Mouse (Mus musculus) MEL (cell line): Measurements from ENCODE around the gene Fcgr1. TPM values are rescaled to one million over a fixed set of nuclear protein-coding genes. Genes with fewer than 3 reads are reported as not detected.
"Not testable (repeated sequence)": the region's sequence is repeated elsewhere in the genome, so short reads cannot be mapped to it uniquely, and the experiment has no call there.

ENCODE experiments used
- DNase-seq: peaks from one replicate; pipeline ENCODE4 v3.0.0; 2011; ENCODE audit warnings: low read depth, low spot score
- H3K27ac ChIP-seq: 2 replicates; pipeline ENCODE4 v1.5.1; 2012; ENCODE audit warnings: low read depth, mild to moderate bottlenecking, control low read depth, low read length, moderate library complexity; ENCODE audit not compliant: control insufficient read depth
- H3K27me3 ChIP-seq, 2 experiments: fragments of 150-350 bp in 1 of 2; sonication (generic) in 1 of 2; 2 replicates each; pipeline ENCODE4 v1.6.1; 2012; ENCODE audit warnings: low read length in 2 of 2, mild to moderate bottlenecking in 2 of 2, improper control_type of control experiment in 1 of 2, moderate library complexity in 1 of 2; ENCODE audit not compliant: insufficient read depth in 2 of 2, control insufficient read depth in 1 of 2
- H3K36me3 ChIP-seq, 2 experiments: 2 replicates each; pipeline ENCODE4 v1.6.1; 2012 to 2014; ENCODE audit warnings: low read length in 2 of 2, improper control_type of control experiment in 1 of 2, inconsistent platforms in 1 of 2, mild to moderate bottlenecking in 1 of 2; ENCODE audit not compliant: insufficient read depth in 2 of 2, control insufficient read depth in 1 of 2
- H3K4me1 ChIP-seq, 2 experiments: fragments of 150-350 bp in 1 of 2; sonication (generic) in 1 of 2; 2 replicates each; pipeline ENCODE4 v1.6.1; 2012; ENCODE audit warnings: low read length in 2 of 2, improper control_type of control experiment in 1 of 2, mild to moderate bottlenecking in 1 of 2; ENCODE audit not compliant: insufficient read depth in 2 of 2, control insufficient read depth in 1 of 2
- H3K4me3 ChIP-seq, 2 experiments: fragments of 150-350 bp in 1 of 2; sonication (generic) in 1 of 2; 2 replicates each; pipeline ENCODE4 v1.5.1; 2012; ENCODE audit warnings: low read depth in 2 of 2, low read length in 2 of 2, mild to moderate bottlenecking in 2 of 2, moderate library complexity in 2 of 2, control low read depth in 1 of 2, improper control_type of control experiment in 1 of 2; ENCODE audit not compliant: control insufficient read depth in 1 of 2, insufficient read depth in 1 of 2
- H3K79me2 ChIP-seq: 2 replicates; pipeline ENCODE4 v1.6.1; 2012; ENCODE audit warnings: mild to moderate bottlenecking, low read length, moderate library complexity; ENCODE audit not compliant: control insufficient read depth, poor library complexity, insufficient read depth
- H3K9ac ChIP-seq: 2 replicates; pipeline ENCODE4 v1.6.1; 2012; ENCODE audit warnings: low read depth, mild to moderate bottlenecking, control low read depth, low read length, moderate library complexity; ENCODE audit not compliant: control insufficient read depth, poor library complexity, severe bottlenecking
- H3K9me3 ChIP-seq: fragments of 150-350 bp; sonication (generic); replicated peaks from 2 replicates; pipeline ENCODE4 v1.6.1; 2012; ENCODE audit warnings: mild to moderate bottlenecking, low read length, improper control_type of control experiment, moderate library complexity; ENCODE audit not compliant: insufficient read depth
- BHLHE40 ChIP-seq: IDR thresholded peaks from 2 replicates; pipeline ENCODE4 v1.6.1; 2012; ENCODE audit warnings: low read depth, mild to moderate bottlenecking, inconsistent platforms, low read length, improper control_type of control experiment, borderline replicate concordance
- CHD1 ChIP-seq: IDR thresholded peaks from 2 replicates; pipeline ENCODE4 v1.6.1; 2012; ENCODE audit warnings: low read depth, mild to moderate bottlenecking, inconsistent platforms, low read length, improper control_type of control experiment
- CHD2 ChIP-seq: IDR thresholded peaks from 2 replicates; pipeline ENCODE4 v1.6.1; 2011; ENCODE audit warnings: low read length, improper control_type of control experiment
- CTCF ChIP-seq, 3 experiments: IDR thresholded peaks in 2 of 3; conservative IDR thresholded peaks in 1 of 3; 2 replicates each; pipeline ENCODE4 v1.5.1; 2011 to 2012; ENCODE audit warnings: low read length in 3 of 3, low read depth in 2 of 3, mild to moderate bottlenecking in 2 of 3, improper control_type of control experiment in 1 of 3, inconsistent platforms in 1 of 3, mixed read lengths in 1 of 3, moderate library complexity in 1 of 3; ENCODE audit not compliant: control insufficient read depth in 1 of 3, insufficient read depth in 1 of 3, poor library complexity in 1 of 3, severe bottlenecking in 1 of 3
- E2F4 ChIP-seq: IDR thresholded peaks from 2 replicates; pipeline ENCODE4 v1.6.1; 2011; ENCODE audit warnings: low read depth, low read length, improper control_type of control experiment, borderline replicate concordance
- EP300 ChIP-seq, 2 experiments: IDR thresholded peaks; 2 replicates each; pipeline ENCODE4 v1.6.1; 2011; ENCODE audit warnings: improper control_type of control experiment in 2 of 2, low read length in 2 of 2, low read depth in 1 of 2, mild to moderate bottlenecking in 1 of 2
- ETS1 ChIP-seq: IDR thresholded peaks from 2 replicates; pipeline ENCODE4 v1.6.1; 2012; ENCODE audit warnings: low read depth, mild to moderate bottlenecking, inconsistent platforms, low read length, improper control_type of control experiment, moderate library complexity
- GATA1 ChIP-seq: IDR thresholded peaks from 2 replicates; pipeline ENCODE4 v1.6.1; 2011; ENCODE audit warnings: low read depth, low read length, improper control_type of control experiment
- JUND ChIP-seq: IDR thresholded peaks from 2 replicates; pipeline ENCODE4 v1.6.1; 2011; ENCODE audit warnings: low read depth, mild to moderate bottlenecking, improper control_type of control experiment, low read length
- MYB ChIP-seq: IDR thresholded peaks from 2 replicates; pipeline ENCODE4 v1.6.1; 2011; ENCODE audit warnings: mild to moderate bottlenecking, low read depth, low read length, improper control_type of control experiment
- NELFE ChIP-seq: IDR thresholded peaks from 2 replicates; pipeline ENCODE4 v1.6.1; 2011; ENCODE audit warnings: low read depth, low read length, improper control_type of control experiment
- NRF1 ChIP-seq: IDR thresholded peaks from 2 replicates; pipeline ENCODE4 v1.6.1; 2014; ENCODE audit warnings: low read depth, mild to moderate bottlenecking, inconsistent platforms, low read length, improper control_type of control experiment, moderate library complexity; ENCODE audit not compliant: poor library complexity, insufficient read depth, severe bottlenecking
- POLR2A ChIP-seq, 2 experiments: IDR thresholded peaks; 2 replicates each; pipeline ENCODE4 v1.6.1; 2011 to 2012; ENCODE audit warnings: low read length in 2 of 2, mild to moderate bottlenecking in 2 of 2, control low read depth in 1 of 2, improper control_type of control experiment in 1 of 2, low read depth in 1 of 2, moderate library complexity in 1 of 2; ENCODE audit not compliant: control insufficient read depth in 1 of 2, insufficient read depth in 1 of 2, poor library complexity in 1 of 2
- POLR2AphosphoS5 ChIP-seq: IDR thresholded peaks from 2 replicates; pipeline ENCODE4 v1.6.1; 2012; ENCODE audit warnings: low read depth, borderline replicate concordance, mild to moderate bottlenecking, inconsistent platforms, low read length, moderate library complexity, mixed read lengths
- SIN3A ChIP-seq: IDR thresholded peaks from 2 replicates; pipeline ENCODE4 v1.6.1; 2012; ENCODE audit warnings: low read length, improper control_type of control experiment, inconsistent platforms
- TBP ChIP-seq: IDR thresholded peaks from 2 replicates; pipeline ENCODE4 v1.8.0; 2011; ENCODE audit warnings: low read depth, low read length, improper control_type of control experiment
- ZKSCAN1 ChIP-seq: IDR thresholded peaks from 2 replicates; pipeline ENCODE4 v1.6.1; 2012; ENCODE audit warnings: low read depth, mild to moderate bottlenecking, inconsistent platforms, low read length, improper control_type of control experiment, moderate library complexity
- polyA plus RNA-seq, 2 experiments: library from polyadenylated mRNA; stranded (reverse) in 1 of 2; unstranded in 1 of 2; fragments of >175 nt in 1 of 2; fragments of >200 nt in 1 of 2; gene quantifications; 2 replicates each; pipeline versions ENCODE4 v1.2.1 to v1.2.4; 2012; ENCODE audit warnings: low replicate concordance in 2 of 2, low read depth in 1 of 2; ENCODE audit not compliant: insufficient read length in 2 of 2, insufficient read depth in 1 of 2, missing spikeins in 1 of 2
- total RNA-seq: library from RNA; depleted of rRNA; stranded (reverse); fragments of 300-350 nt; gene quantifications from 2 replicates; pipeline ENCODE4 v1.2.3, GENCODE M21; 2012

The Fcgr1 gene
- total and polyA plus RNA-seq, 3 experiments: 2.8 to 4.7 TPM; not detected in 1

- not testable (repeated sequence) for H3K9me3 ChIP-seq
- peaks cover 0 to 15% of the 10 kb centered on the region in 2 experiments; a peak in 2 of 4 replicates for H3K36me3 ChIP-seq
- TF ChIP-seq POLR2A (IDR thresholded peaks at IDR 0.05; ENCODE audit: control insufficient read depth in 1 of 2, insufficient read depth in 1 of 2, low read depth in 1 of 2, low read length in 2 of 2, poor library complexity in 1 of 2) (peak in 1 of 2 experiments; percentile 89; a peak in 2 of 4 replicates), POLR2AphosphoS5 (peak; percentile 99; the same call in 1 of the 2 replicates)
- TF ChIP-seq, all 39 proteins: peak for 2; not testable (repeated sequence) for 37
- Histone ChIP-seq H3K9ac (peak overlapping the region; percentile 73), H3K27ac (peak overlapping the region; percentile 70), H3K4me3 (peak overlapping the region; percentile 60 to 67; a peak in 3 of 4 replicates)
- not testable (repeated sequence) for H3K79me2 ChIP-seq, H3K4me1 ChIP-seq, H3K27me3 ChIP-seq
- peak; percentile 86 for DNase-seq
Measured at GRCm38 (mm10) chr3:96328060-96328729, 34.4 kb upstream of the Fcgr1 start.

GRCm38 (mm10) chr3:96327647-96328046 is 33.9 kb upstream of the Fcgr1 start:
- no peak for TF ChIP-seq NELFE
- TF ChIP-seq NRF1: no peak
- TF ChIP-seq E2F4: no peak
- TF ChIP-seq CHD1: no peak
- TF ChIP-seq CHD2: no peak
- no peak for TF ChIP-seq TBP
- no peak for TF ChIP-seq CTCF (IDR thresholded peaks at IDR 0.05 in 2 of 3, conservative IDR thresholded peaks at IDR 0.05 in 1 of 3; ENCODE audit: control insufficient read depth in 1 of 3, insufficient read depth in 1 of 3, low read depth in 2 of 3, low read length in 3 of 3, poor library complexity in 1 of 3, severe bottlenecking in 1 of 3)
- TF ChIP-seq SIN3A: no peak
- no peak for TF ChIP-seq EP300 (IDR thresholded peaks at IDR 0.05; ENCODE audit: low read depth in 1 of 2, low read length in 2 of 2)
- TF ChIP-seq ETS1: no peak
- no peak for TF ChIP-seq ZKSCAN1
- TF ChIP-seq JUND: no peak
- no peak for TF ChIP-seq GATA1
- TF ChIP-seq POLR2AphosphoS5: no peak
- TF ChIP-seq MYB: no peak
- TF ChIP-seq BHLHE40: no peak
- TF ChIP-seq, all 39 proteins: peak for 0
- Histone ChIP-seq H3K9me3 (no peaks in the 10 kb centered on the region), H3K27me3 (no peaks in the 10 kb centered on the region), H3K27ac (peak overlapping the region; percentile 14; the same call in 1 of the 2 replicates), H3K4me3 (peak overlapping the region; percentile 60 to 67), H3K36me3 (peaks cover 0 to 15% of the 10 kb centered on the region in 2 experiments; a peak in 2 of 4 replicates), H3K9ac (peak overlapping the region; percentile 73), H3K4me1 (peaks cover 0 to 9% of the 10 kb centered on the region in 2 experiments; a peak in 2 of 4 replicates), H3K79me2 (peaks cover 1% of the 10 kb centered on the region; the same call in 1 of the 2 replicates)
- DNase-seq: peak; percentile 74
